Mouse (Mus musculus) testis, adult 2 months (tissue): ENCODE measurements around the gene Usp44.

Experiments
- CTCF ChIP-seq: fragments of 200-500 bp; IDR thresholded peaks from 2 replicates; pipeline ENCODE4 v1.5.1; 2012; ENCODE audit warnings: low read depth, mild to moderate bottlenecking, inconsistent platforms, low read length, moderate library complexity; ENCODE audit not compliant: control insufficient read depth, insufficient read depth, insufficient replicate concordance
- POLR2A ChIP-seq: fragments of 200-500 bp; IDR thresholded peaks from 2 replicates; pipeline ENCODE4 v1.6.1; 2012; ENCODE audit warnings: low read depth, mild to moderate bottlenecking, inconsistent platforms, low read length, moderate library complexity; ENCODE audit not compliant: control insufficient read depth

DNA sequence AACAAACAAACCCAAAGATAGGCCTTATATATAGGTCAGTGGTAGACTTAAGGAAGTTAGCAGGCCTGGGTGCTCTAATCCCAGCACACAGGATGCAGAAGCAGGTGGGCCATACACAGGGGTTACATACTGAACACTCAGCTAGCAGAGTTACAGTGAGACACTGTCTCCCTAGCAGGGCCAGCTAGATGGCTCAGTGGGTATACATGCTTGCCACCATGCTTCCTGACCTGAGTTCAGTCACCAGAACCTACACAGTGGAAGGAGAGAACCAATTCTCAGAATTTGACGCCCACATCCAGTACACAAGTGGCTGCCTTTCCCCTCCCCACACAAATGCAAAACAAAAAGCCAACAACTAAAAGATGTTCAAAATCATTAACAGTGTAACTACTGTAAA lies 45.4 kb downstream of the Usp44 start:
- TF ChIP-seq CTCF (no peak), POLR2A (no peak)
